Mouse (Mus musculus): ENCODE results near the gene Mlycd. TPM values are rescaled to one million over a fixed set of nuclear protein-coding genes. Genes with fewer than 3 reads are reported as not detected.
A peak's percentile ranks its signal among the peaks of the same experiment; 100 is the strongest.

The Mlycd gene
- total RNA-seq, 2 experiments from 2014 or later = 19.3 to 21.5 TPM

DNA sequence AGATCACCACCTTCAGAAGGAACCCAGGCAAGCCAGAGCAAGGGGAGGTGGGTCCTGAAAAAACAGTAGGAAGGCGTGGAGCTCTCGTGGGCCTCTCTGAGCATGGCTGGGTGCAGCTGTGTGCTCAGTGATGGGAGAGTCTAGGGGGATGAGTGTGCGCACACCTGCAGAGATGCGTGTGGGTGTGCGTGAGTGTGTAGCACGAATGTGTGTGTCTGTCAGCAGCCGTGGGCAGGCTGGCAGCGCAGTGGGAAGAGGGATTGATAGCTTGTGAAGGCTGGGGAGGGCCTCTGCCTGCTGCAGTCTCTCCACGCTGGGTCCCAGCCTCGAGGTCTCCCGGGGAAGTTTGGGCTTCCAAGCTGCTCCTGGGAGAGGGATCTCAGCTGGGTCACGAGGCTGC, 54.9 kb downstream of the Mlycd start:
- no peak for DNase-seq
- intact Hi-C loops (cut with DNase I) = loop anchor here (5.0 to 10.0 kb wide), 3 partner anchors 53 to 155 kb away; partner anchors contain the start of genes Slc38a8 and Taf1c

DNA sequence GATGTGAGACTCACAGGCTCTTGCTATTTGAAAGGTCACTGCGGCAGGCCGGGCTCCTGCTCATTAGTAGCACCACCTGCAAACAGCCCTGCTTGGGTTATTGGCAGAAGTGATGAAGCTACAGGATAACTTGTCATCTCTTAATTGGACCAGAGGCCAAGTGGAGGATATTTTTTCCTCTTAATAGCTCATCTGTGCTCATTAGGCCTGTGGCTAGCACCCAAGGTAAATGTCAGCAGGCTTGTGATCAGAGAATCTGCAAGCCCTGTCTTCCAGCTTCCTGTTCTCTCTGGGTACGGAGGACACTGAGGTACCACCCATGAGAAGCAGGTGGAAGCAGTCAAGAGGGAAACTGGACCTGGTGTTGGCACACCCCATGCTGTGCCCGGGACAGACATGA, 56.5 kb downstream of the Mlycd start:
- intact Hi-C loops (cut with DNase I) = no loop called here
- no peak for DNase-seq

DNA sequence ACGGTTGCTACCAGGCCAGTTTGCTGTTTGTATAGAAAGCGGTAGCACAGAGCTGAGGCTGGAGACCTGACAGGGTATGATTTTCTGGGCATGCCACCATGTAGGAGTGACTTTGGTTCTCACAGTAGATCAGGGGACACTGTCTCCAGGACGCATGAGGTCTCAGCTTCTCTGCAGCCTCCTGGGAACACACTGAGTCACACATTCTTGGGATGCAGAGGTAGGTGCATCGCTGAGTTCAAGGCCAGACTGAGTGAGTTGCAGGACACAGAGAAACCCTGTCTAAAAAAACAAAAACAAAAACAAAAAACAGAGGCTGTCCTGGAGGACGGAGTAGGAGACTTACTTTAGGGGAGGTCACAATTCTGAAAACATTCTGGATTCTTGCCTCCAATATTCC, 58.2 kb downstream of the Mlycd start:
- DNase-seq = no peak
- intact Hi-C loops (cut with DNase I) = no loop called here

DNA sequence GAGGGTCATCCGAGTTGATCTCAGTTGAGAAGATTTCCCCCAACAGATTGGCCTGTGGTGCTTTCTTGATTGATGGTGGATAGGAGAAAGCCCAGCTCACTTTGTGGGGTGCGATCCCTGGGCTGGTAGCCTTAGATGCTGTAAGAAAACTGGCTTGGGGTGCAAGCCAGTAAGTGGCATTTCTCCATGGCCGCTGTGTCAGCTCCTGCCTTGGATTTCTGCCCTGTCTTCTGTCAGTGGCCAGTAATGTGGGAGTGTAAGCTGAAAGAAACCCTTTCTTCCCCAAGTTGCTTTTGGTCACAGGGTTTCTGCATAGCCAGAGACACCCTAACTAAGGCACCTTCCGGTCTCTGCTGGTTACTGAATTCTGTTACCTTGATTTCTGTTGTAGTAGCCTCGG, 61.4 kb downstream of the Mlycd start:
- no peak for DNase-seq
- intact Hi-C loops (cut with DNase I) = no loop called here

DNA sequence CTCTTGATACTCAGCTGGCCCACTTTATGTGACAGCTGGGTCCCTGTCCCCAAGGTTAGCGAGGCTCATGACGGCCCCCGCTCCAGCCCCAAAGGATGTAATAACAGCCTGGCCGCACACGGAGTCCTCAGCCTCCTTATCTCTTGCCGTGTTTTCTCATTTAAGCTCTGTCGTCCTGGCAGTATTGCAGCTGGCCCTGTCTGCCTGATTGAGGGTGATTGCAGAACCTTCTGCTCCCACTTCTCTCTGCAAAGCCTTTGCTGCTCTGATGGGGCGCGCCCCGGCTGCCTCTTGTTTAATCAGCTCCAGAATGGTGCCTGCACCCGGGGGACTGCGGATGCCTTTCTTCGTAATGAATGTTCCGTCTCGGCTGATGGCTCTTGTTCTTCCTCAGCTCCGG, 65.0 kb downstream of the Mlycd start:
- intact Hi-C loops (cut with DNase I) = no loop called here
- DNase-seq = peak; percentile 55

Other genes starting within 250 kb of the Mlycd start
- gene Hsbp1, start 50.4 kb upstream of the Mlycd start, total RNA-seq (2021) = 100 to 1,000 TPM; 443 to 507 TPM
- under 1 TPM in 1 of 2 experiments, not detected in 1; 0.30 TPM for gene Osgin1, start 39.2 kb downstream of the Mlycd start, total RNA-seq (2021)
- 10 to 100 TPM; 35.9 to 48.5 TPM for gene Necab2, start 51.8 kb downstream of the Mlycd start, total RNA-seq (2021)
- gene Slc38a8, start 106.8 kb downstream of the Mlycd start, total RNA-seq (2021) = not detected
- gene Mbtps1, start 163.9 kb downstream of the Mlycd start, total RNA-seq (2021) = 10 to 100 TPM; 68.7 to 72.1 TPM
- gene Hsdl1, start 180.3 kb downstream of the Mlycd start, total RNA-seq (2021) = 100 to 1,000 TPM; 103 to 107 TPM
- under 1 TPM; 0.26 to 0.52 TPM for gene Dnaaf1, start 180.4 kb downstream of the Mlycd start, total RNA-seq (2021)
- 10 to 100 TPM; 15.8 to 15.9 TPM for gene Taf1c, start 210.3 kb downstream of the Mlycd start, total RNA-seq (2021)
- gene Adad2, start 217.9 kb downstream of the Mlycd start, total RNA-seq (2021) = under 1 TPM in 1 of 2 experiments, not detected in 1; 0.42 TPM
- gene Kcng4, start 240.8 kb downstream of the Mlycd start, total RNA-seq (2021) = not detected